Mouse (Mus musculus) forebrain, embryonic 14.5 days (tissue): ENCODE data around the gene Fkbp10. TPM values are rescaled to one million over a fixed set of nuclear protein-coding genes. Genes with fewer than 3 reads are reported as not detected.

Source experiments
- ATAC-seq: fragments of 200-750 bp; cut with Nextera tagmentation; 2 replicates; pipeline ENCODE4 v1.8.0; 2017; ENCODE audit warnings: mild to moderate bottlenecking, moderate library complexity
- DNase-seq: peaks from one replicate; pipeline ENCODE4 v3.0.0-alpha.2; 2015; ENCODE audit warnings: low spot score
- H3K27ac ChIP-seq: fragments of 300-500 bp; sonication (generic); 2 replicates; pipeline ENCODE4 v1.5.1; 2014; ENCODE audit warnings: low read depth, mild to moderate bottlenecking, control low read depth, low read length, moderate library complexity
- H3K27me3 ChIP-seq: fragments of 300-500 bp; sonication (generic); replicated peaks from 2 replicates; pipeline ENCODE4 v1.6.1; 2014; ENCODE audit warnings: low read length, control low read depth, mixed read lengths; ENCODE audit not compliant: control insufficient read depth, insufficient read depth
- H3K36me3 ChIP-seq: fragments of 300-500 bp; sonication (generic); 2 replicates; pipeline ENCODE4 v1.6.1; 2014; ENCODE audit warnings: low read length, control low read depth; ENCODE audit not compliant: control insufficient read depth, insufficient read depth
- H3K4me1 ChIP-seq: fragments of 300-500 bp; sonication (generic); 2 replicates; pipeline ENCODE4 v1.6.1; 2014; ENCODE audit warnings: antibody characterized with exemption, low read length, control low read depth; ENCODE audit not compliant: control insufficient read depth, insufficient read depth
- H3K4me2 ChIP-seq: fragments of 300-500 bp; sonication (generic); 2 replicates; pipeline ENCODE4 v1.6.1; 2014; ENCODE audit warnings: mild to moderate bottlenecking, control low read depth, low read length
- H3K4me3 ChIP-seq: fragments of 300-500 bp; sonication (generic); 2 replicates; pipeline ENCODE4 v1.5.1; 2014; ENCODE audit warnings: low read depth, low read length, control low read depth
- H3K9ac ChIP-seq: fragments of 300-500 bp; sonication (generic); 2 replicates; pipeline ENCODE4 v1.6.1; 2014; ENCODE audit warnings: mild to moderate bottlenecking, low read length, control low read depth, moderate library complexity
- H3K9me3 ChIP-seq: fragments of 300-500 bp; sonication (generic); replicated peaks from 2 replicates; pipeline ENCODE4 v1.6.1; 2016; ENCODE audit warnings: low read length, control low read depth, mixed read lengths; ENCODE audit not compliant: control insufficient read depth
- WGBS: fragments of 180-500 bp; shearing (Covaris S2); extraction: QIAGEN DNeasy Blood & Tissue Kit; methylation state at CpG from one replicate; pipeline ENCODE4 v1.1.7; 2014; 5-methylcytosine and 5-hydroxymethylcytosine counted together
- polyA plus RNA-seq: library from polyadenylated mRNA; unstranded; fragments of >200 nt; fragmentation: Nextera tagmentation; extraction: Ambion mirVana; gene quantifications from 2 replicates; pipeline ENCODE4 v1.2.1, GENCODE M21; 2014

Gene Fkbp10
- polyA plus RNA-seq, 1 experiment from 2014 or later = 16.1 TPM

GRCm38 (mm10) chr11:100397600-100398389, 17.7 kb upstream of the Fkbp10 start, which contains the start of gene Jup:
TSS of gene Jup (minus strand) at chr11:100397763.
- WGBS = under 1% methylated on average over 37 of the region's 37 CpGs
- H3K27ac ChIP-seq = 0 out of 2 replicates have a peak within 1 kb of the TSS, but pooled peaks have one; percentile 39
- ATAC-seq = peak; percentile 99

GRCm38 (mm10) chr11:100398517-100398916, 17.0 kb upstream of the Fkbp10 start:
- Histone ChIP-seq H3K4me1 (peaks cover 13% of the 10 kb centered on the region; the same call in 1 of the 2 replicates), H3K27ac (no peak overlapping the region), H3K27me3 (peaks cover 14% of the 10 kb centered on the region; the same call in 1 of the 2 replicates), H3K36me3 (no peaks in the 10 kb centered on the region), H3K4me2 (no peak overlapping the region), H3K9me3 (no peaks in the 10 kb centered on the region), H3K4me3 (no peak overlapping the region), H3K9ac (no peak overlapping the region)
- no peak for ATAC-seq
- 96% methylated on average over 7 of the region's 7 CpGs for WGBS
- no peak for DNase-seq

More at GRCm38 (mm10) chr11:100397600-100398389, 17.7 kb upstream of the Fkbp10 start, which contains the start of gene Jup:
- H3K27me3 ChIP-seq = peaks cover 14% of the 10 kb centered on the region; the same call in 1 of the 2 replicates
- H3K36me3 ChIP-seq = no peaks in the 10 kb centered on the region
- peaks cover 13% of the 10 kb centered on the region; the same call in 1 of the 2 replicates for H3K4me1 ChIP-seq
- peak within 1 kb of the TSS; percentile 69 for H3K4me3 ChIP-seq
- peak; percentile 98 for DNase-seq
- peak within 1 kb of the TSS; percentile 62 for H3K4me2 ChIP-seq
- H3K9me3 ChIP-seq = no peaks in the 10 kb centered on the region
- H3K9ac ChIP-seq = peak within 1 kb of the TSS; percentile 76

- DNase-seq (no peak), ATAC-seq (no peak)
- 81% methylated on average over 9 of the region's 9 CpGs for WGBS
- Histone ChIP-seq H3K27me3 (peaks cover 14% of the 10 kb centered on the region; the same call in 1 of the 2 replicates), H3K4me3 (no peak overlapping the region), H3K4me1 (peaks cover 13% of the 10 kb centered on the region; the same call in 1 of the 2 replicates), H3K9ac (no peak overlapping the region), H3K9me3 (no peaks in the 10 kb centered on the region), H3K27ac (no peak overlapping the region), H3K4me2 (no peak overlapping the region), H3K36me3 (no peaks in the 10 kb centered on the region)
Measured at GRCm38 (mm10) chr11:100399320-100399719, 16.2 kb upstream of the Fkbp10 start.

GRCm38 (mm10) chr11:100399727-100400538, 15.6 kb upstream of the Fkbp10 start:
- ATAC-seq = no peak
- H3K4me3 ChIP-seq = no peak overlapping the region
- 78% methylated on average over 12 of the region's 12 CpGs for WGBS
- H3K4me2 ChIP-seq = no peak overlapping the region
- H3K9me3 ChIP-seq = no peaks in the 10 kb centered on the region
- H3K4me1 ChIP-seq = peaks cover 13% of the 10 kb centered on the region; the same call in 1 of the 2 replicates
- H3K9ac ChIP-seq = no peak overlapping the region
- DNase-seq = no peak
- H3K27ac ChIP-seq = no peak overlapping the region
- peaks cover 14% of the 10 kb centered on the region; the same call in 1 of the 2 replicates for H3K27me3 ChIP-seq
- H3K36me3 ChIP-seq = no peaks in the 10 kb centered on the region

GRCm38 (mm10) chr11:100400842-100401241, 14.7 kb upstream of the Fkbp10 start:
- DNase-seq (no peak), ATAC-seq (no peak)
- Histone ChIP-seq H3K27me3 (peaks cover 10% of the 10 kb centered on the region; the same call in 1 of the 2 replicates), H3K4me3 (no peak overlapping the region), H3K27ac (no peak overlapping the region), H3K4me2 (no peak overlapping the region), H3K9me3 (no peaks in the 10 kb centered on the region), H3K36me3 (no peaks in the 10 kb centered on the region), H3K4me1 (peaks cover 10% of the 10 kb centered on the region; the same call in 1 of the 2 replicates), H3K9ac (no peak overlapping the region)
- WGBS = 76% methylated on average over 6 of the region's 6 CpGs

- no peak overlapping the region for H3K9ac ChIP-seq
- 49% methylated on average over 6 of the region's 6 CpGs for WGBS
- ATAC-seq (no peak), DNase-seq (no peak)
- H3K9me3 ChIP-seq = no peaks in the 10 kb centered on the region
- no peak overlapping the region for H3K27ac ChIP-seq
- H3K36me3 ChIP-seq = no peaks in the 10 kb centered on the region
- H3K27me3 ChIP-seq = no peaks in the 10 kb centered on the region
- no peak overlapping the region for H3K4me3 ChIP-seq
- peaks cover 3% of the 10 kb centered on the region; the same call in 1 of the 2 replicates for H3K4me1 ChIP-seq
- H3K4me2 ChIP-seq = no peak overlapping the region
Measured at GRCm38 (mm10) chr11:100402240-100402639, 13.3 kb upstream of the Fkbp10 start.

- no peaks in the 10 kb centered on the region for H3K9me3 ChIP-seq
- H3K4me1 ChIP-seq = peaks cover 3% of the 10 kb centered on the region; the same call in 1 of the 2 replicates
- no peak overlapping the region for H3K4me2 ChIP-seq
- no peaks in the 10 kb centered on the region for H3K36me3 ChIP-seq
- 87% methylated on average over 2 of the region's 2 CpGs for WGBS
- no peak overlapping the region for H3K27ac ChIP-seq
- H3K4me3 ChIP-seq = no peak overlapping the region
- no peak for ATAC-seq
- no peaks in the 10 kb centered on the region for H3K27me3 ChIP-seq
- no peak for DNase-seq
- no peak overlapping the region for H3K9ac ChIP-seq
Measured at GRCm38 (mm10) chr11:100402682-100403081, 12.8 kb upstream of the Fkbp10 start.

GRCm38 (mm10) chr11:100403445-100404134, 11.9 kb upstream of the Fkbp10 start:
- ATAC-seq = no peak
- peaks cover 3% of the 10 kb centered on the region; the same call in 1 of the 2 replicates for H3K4me1 ChIP-seq
- 84% methylated on average over 10 of the region's 10 CpGs for WGBS
- no peak overlapping the region for H3K4me2 ChIP-seq
- no peak overlapping the region for H3K27ac ChIP-seq
- no peak overlapping the region for H3K4me3 ChIP-seq
- H3K9ac ChIP-seq = no peak overlapping the region
- H3K36me3 ChIP-seq = no peaks in the 10 kb centered on the region
- DNase-seq = no peak
- H3K9me3 ChIP-seq = no peaks in the 10 kb centered on the region
- H3K27me3 ChIP-seq = no peaks in the 10 kb centered on the region
